Mouse (Mus musculus) thymus, postnatal 25 days (tissue): ENCODE results near the gene Il12rb1.

Source experiments
- DNase-seq: peaks from one replicate; pipeline ENCODE4 v3.0.0; 2022

Il12rb1 gene

GRCm38 (mm10) chr8:70856028-70856427, 47.8 kb downstream of the Il12rb1 start:
- DNase-seq, result no peak

DNA sequence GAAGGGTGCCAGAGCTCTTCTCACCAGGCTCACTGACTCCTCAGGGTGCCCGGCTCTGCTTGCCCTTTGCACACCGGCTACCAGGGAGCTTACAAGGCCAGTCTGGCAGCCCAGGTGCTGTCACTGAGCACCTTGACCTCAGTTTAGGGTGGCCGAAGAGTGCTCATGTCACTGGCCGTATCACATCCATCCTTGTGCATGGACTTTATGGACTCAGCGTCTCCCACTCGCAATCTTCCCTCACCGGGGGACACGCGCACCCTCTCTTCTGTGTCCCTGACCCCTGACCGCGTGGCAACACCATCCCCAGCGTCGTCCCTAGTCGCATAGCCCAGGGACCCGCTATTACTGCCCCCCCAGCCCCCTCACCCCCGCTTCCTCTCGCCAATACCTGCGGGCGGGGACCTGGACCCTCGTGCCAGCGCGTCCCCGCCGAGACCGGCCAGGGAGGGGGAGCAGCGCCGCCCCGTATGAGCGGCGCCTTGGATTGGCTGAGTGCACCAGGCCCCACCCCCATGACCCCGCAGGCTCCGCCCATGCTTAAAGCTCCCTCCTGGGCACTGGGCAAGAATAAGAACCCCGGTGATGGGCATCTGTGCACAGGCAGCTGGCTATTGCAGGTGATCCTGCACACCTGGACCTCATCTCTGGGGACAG, 48.4 kb downstream of the Il12rb1 start:
- no peak for DNase-seq

DNA sequence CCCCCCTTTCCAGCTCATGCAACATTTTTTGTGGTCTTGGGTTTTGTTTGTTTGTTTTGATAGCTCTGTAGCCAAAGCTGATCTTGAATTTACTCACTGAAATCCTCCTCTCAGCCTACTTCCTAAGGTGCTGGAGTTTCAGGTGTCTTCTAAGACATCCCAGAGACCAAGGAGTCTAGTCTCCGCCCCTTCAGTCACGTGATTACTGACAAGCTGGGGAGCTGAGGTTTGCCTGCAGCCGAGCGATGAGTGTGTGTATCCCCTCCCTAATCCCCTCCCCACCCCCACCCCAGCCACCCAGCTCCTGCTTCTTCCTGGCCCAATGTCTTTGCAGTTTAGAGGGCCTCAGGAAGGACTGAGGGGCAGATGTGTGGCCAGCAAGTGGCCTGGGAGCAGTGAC, 49.3 kb downstream of the Il12rb1 start:
- no peak for DNase-seq

DNA sequence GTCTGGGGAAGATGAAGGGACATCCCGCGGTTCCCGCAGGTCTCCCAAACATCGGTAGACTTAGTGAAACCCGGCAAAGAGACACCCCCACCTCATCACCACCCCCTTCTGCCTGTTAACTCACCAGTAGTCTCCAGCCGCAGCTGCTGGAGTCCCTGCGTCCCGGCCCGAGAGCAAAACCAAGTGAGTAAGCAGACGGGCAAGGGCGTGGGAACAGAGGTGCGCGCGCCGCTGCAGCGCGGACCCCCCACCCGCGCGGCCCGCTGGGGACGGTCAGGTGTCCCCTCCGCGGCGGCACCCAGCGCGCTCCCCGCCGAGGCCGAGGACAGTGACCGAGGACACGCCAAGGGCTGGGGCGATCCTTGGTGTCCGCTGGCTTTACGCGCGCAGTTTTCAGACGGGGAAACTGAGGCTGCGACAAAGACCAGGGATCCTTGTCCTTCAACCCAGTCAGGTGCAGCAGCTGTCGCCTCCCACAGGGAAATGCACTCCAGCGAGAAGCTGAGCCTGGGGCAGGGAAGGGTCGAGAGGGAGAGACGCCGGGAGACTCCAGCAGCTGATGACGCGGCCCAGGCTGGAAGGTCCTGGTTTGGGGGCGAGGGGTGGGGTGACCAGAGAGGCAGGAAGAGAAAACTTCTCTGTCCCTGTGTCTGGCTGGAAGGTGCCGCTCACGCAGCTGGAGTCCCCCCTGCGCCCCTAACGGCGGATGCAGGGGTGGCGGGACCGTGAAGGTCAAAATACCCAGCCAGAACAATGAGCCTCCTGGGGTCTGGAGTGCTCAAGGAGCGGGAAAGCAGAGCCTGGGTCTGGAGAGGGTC, 54.8 kb downstream of the Il12rb1 start, which contains the start of gene Kcnn1:
Gene Kcnn1, minus strand, starts transcription at position 435 of the 818 bp plus-strand sequence.
- no peak for DNase-seq

GRCm38 (mm10) chr8:70863956-70864711, 55.9 kb downstream of the Il12rb1 start:
- no peak for DNase-seq

DNA sequence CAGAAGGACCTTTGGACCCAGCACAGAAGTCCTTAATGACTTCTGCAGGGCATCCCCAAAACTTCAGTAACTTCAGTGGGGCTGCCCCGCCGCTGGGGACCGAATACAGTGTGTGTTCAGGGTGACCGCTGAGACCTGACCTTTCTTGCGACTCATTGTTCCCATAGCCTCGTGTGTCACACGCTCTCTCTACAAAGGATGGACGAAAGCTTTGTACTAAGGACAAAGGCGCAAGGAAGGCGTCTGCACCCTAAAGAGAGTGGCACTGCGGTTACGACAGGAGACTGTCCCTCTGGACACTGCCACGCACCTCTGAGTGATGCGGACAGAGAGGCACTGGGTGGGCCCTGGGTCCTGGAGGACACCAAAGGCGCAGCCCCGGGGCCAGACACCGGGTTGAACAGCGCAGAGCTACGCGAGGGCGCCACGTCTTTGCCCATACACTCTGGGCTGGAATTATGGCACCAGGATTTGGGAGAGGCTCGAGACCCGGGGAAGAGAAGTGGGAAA, 56.5 kb downstream of the Il12rb1 start:
- DNase-seq, result no peak

DNA sequence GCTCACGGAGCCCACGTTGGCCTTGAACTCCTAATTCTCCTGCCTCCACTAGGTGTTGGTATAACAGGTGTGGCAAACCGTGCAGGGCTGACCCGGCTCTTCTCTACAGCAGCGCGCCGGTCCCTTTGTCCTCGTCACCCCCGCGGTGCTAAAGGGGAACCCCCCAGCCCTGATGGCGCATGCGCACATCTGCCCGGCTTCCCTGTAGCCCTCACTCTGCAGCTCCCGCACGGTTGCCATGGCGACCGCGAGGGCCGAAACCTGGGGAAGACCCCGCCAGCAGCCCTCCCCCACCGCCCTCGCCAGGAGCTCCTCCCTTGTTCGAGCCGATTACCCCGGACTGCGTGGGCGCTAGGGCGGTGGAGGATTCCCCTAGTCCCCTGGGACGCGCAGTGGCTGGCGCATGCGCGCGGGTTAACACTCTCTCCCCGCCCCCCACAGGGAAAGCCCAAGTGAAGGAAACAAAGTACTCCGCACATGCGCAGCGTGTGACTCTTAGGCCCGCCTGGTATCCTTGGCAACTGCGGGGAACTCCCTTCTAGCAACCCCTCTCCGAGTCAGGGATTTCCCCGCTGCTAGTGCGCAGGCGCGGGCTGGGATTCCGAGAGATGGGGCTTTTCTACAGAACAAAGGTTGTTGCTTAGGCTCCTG, 57.2 kb downstream of the Il12rb1 start:
- DNase-seq, result peak; percentile 99

GRCm38 (mm10) chr8:70866001-70866520, 57.8 kb downstream of the Il12rb1 start:
- DNase-seq, result no peak

- no peak for DNase-seq
These were observed 58.3 kb downstream of the Il12rb1 start for GRCm38 (mm10) chr8:70866566-70866965.

DNA sequence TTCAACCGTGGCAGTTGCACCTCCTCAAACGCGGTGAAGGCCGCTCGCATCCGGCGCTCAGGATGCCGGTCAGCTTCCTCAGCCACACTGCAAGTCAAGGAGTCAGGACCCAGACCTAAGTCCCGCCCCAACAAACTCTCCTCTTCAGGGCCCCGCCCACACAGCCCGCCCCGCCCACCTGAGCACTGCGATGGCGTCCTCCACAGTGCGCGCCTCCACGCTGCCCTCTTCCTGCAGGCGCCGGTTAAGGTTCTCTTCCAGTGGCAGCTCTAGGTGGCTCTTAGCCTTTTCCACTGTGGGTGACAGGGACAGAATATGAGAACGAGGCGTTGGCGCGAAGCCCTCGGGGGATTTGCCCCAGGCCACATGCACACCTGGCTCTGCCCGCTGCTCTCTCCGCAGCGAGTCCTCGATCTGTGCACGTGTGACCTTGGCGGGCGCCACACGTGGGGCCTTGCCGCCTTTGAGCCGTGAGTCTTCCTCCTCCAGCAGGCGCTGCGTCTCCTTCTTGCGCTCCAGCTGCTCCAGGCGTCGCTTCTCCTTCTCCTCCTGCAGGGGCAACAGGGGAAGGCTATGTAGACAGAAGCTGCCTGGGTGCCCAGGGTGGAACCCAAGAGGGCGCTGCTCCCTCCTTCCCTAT, 60.4 kb downstream of the Il12rb1 start:
- DNase-seq, result peak; percentile 69

DNA sequence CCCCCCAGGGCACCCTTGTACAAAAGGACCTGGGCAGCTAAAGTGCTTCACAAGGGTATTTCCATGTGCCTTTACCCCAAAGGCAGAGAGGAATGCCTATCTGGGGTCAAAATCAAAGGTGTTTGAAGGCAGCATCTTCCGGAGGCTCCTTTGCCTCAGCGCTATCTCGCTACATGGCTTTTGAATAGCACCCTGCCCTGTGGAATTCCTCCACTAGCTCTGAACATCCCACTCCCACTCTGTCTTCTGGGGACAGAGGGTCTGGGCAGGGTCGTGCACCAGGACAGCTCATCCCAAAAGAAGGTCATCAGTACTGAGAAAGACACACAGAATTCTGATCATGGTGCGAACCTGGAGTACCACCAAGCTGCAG, 60.9 kb downstream of the Il12rb1 start:
- no peak for DNase-seq

DNA sequence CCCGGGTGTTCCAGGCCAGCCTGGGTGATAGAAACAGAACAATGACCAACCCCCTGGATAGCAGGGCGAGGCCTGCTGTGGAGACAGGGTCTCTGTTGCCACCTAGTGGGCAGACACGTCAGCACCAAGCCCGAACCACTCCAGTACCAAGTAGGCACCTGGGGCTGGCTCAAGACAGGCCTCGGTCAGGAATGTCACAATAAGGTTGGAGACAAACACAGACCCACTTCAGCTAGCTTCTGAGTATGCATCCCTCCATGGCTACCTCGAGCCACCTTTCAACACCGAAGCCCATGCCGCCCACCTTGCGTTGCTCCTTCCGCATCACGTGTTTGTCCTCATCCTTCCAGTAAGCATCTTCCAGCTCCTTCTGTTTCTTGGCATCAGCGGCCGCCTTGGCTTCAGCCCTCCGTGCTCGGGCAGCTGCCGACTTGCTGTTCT, 61.4 kb downstream of the Il12rb1 start:
- peak; percentile 76 for DNase-seq
